Mouse (Mus musculus): Measurements from ENCODE around the gene Brd1.

GRCm38 (mm10) chr15:88750677-88751563 lies 16.9 kb upstream of the Brd1 start:
- no peak for TF ChIP-seq CTCF (IDR thresholded peaks at IDR 0.05; ENCODE audit: borderline replicate concordance, insufficient read depth, low read depth, low read length)
- TF ChIP-seq POLR2A (IDR thresholded peaks at IDR 0.05; ENCODE audit: borderline replicate concordance, insufficient read depth, low read length), result peak; percentile 92

Measured in cerebellum, adult 2 months (tissue).